ENCODE assay signal across 9 mouse cellular contexts in the genomic region with DNA sequence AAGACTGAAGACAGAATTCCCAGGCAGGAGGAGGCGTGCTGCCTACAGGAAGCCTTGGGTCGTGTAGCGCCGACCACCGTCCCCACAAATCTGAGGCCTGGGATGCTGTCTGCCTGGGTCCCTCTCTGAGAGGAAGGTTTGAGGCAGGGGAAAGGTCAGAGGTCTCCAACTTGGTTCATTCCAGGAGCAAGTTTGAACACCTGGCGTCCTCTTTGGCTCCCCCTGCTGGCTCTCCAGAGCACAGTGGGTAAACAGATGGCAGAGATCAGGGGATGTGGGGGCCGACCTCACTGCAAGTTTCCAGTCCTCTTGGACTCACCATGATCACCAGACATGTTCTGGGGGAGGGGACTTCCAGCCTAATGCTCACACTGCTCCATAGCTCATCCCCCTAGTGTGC. TPM values are rescaled to one million over a fixed set of nuclear protein-coding genes. Genes with fewer than 3 reads are reported as not detected.
DNase-seq lines count a peak whose midpoint lies in the region; ATAC-seq lines count a peak whose summit lies in the region.
"Had no signal": no experiment of that assay in that cellular context is flagged by ENCODE, and none has a peak within 500 bp of the region (broad histone marks: within the 10 kb centered on the region; RNA-seq: fewer than 3 reads in every experiment).

No protein-coding gene starts in this region.

- no peak overlapping the region for H3K9ac ChIP-seq in kidney, embryonic 14.5 days (ENCODE audit: low read depth, low read length)
- no peak overlapping the region for H3K9ac ChIP-seq in stomach, embryonic 15.5 days

- ATAC-seq in cerebellum, adult (ENCODE audit: insufficient number of reproducible peaks, low FRiP score, low TSS enrichment) = no peak
- peak; percentile 13 for ATAC-seq in kidney, embryonic 14.5 days (ENCODE audit: low FRiP score, low TSS enrichment)
- peak; percentile 8; the same call in 1 of the 2 replicates for ATAC-seq in stomach, embryonic 15.5 days (ENCODE audit: insufficient read depth, low FRiP score, low read depth)

- no peak overlapping the region for H3K27ac ChIP-seq in kidney, embryonic 14.5 days (ENCODE audit: low read depth, low read length)
- H3K27ac ChIP-seq in stomach, embryonic 15.5 days = peak overlapping the region; percentile 16; the same call in 1 of the 2 replicates

- H3K36me3 ChIP-seq in kidney, embryonic 14.5 days (ENCODE audit: control insufficient read depth, insufficient read depth, low read length) = peaks cover 14% of the 10 kb centered on the region
- 0 out of 2 replicates have a peak, but pooled peaks cover 6% of the 10 kb centered on the region for H3K36me3 ChIP-seq in stomach, embryonic 15.5 days

- no peaks in the 10 kb centered on the region for H3K9me3 ChIP-seq in kidney, embryonic 14.5 days (ENCODE audit: control insufficient read depth, low read length)
- no peaks in the 10 kb centered on the region for H3K9me3 ChIP-seq in stomach, embryonic 15.5 days
- H3K9me3 ChIP-seq: megakaryocyte, embryonic 14.5 days had no signal

- peak; percentile 37 for DNase-seq in cerebellum, adult 11 months
- peak; percentile 39 to 47 for DNase-seq in right cerebral cortex, adult 2 months (ENCODE audit: low spot score in 2 of 2)
- no peak for DNase-seq in right cerebral cortex, postnatal 25 days
- peak; percentile 72 for DNase-seq in embryo, embryonic 11 days
- DNase-seq in lung, postnatal 36 days = peak; percentile 69

- no peak overlapping the region for H3K4me3 ChIP-seq in kidney, embryonic 14.5 days (ENCODE audit: low read length)
- H3K4me3 ChIP-seq in stomach, embryonic 15.5 days (replicated peaks) = no peak overlapping the region
- H3K4me3 ChIP-seq: megakaryocyte, embryonic 14.5 days had no signal

- WGBS in kidney, embryonic 14.5 days = 46% methylated on average over 7 of the region's 7 CpGs
- WGBS in stomach, embryonic 15.5 days = 39% methylated on average over 7 of the region's 7 CpGs

- H3K4me2 ChIP-seq in kidney, embryonic 14.5 days (replicated peaks; ENCODE audit: low read depth, low read length) = no peak overlapping the region
- no peak overlapping the region for H3K4me2 ChIP-seq in stomach, embryonic 15.5 days

- no peaks in the 10 kb centered on the region for H3K27me3 ChIP-seq in kidney, embryonic 14.5 days (ENCODE audit: control insufficient read depth, insufficient read depth, low read length)
- no peaks in the 10 kb centered on the region for H3K27me3 ChIP-seq in stomach, embryonic 15.5 days (replicated peaks)
- H3K27me3 ChIP-seq: megakaryocyte, embryonic 14.5 days had no signal

- H3K4me1 ChIP-seq in kidney, embryonic 14.5 days (ENCODE audit: control insufficient read depth, insufficient read depth, low read length) = 0 out of 2 replicates have a peak, but pooled peaks cover 9% of the 10 kb centered on the region
- H3K4me1 ChIP-seq in stomach, embryonic 15.5 days = peaks cover 13% of the 10 kb centered on the region; the same call in 1 of the 2 replicates

RNA-seq across cellular contexts. Expression of a gene that starts 39.3 kb away (rescaled TPM):
- 85.6 and 93.3 TPM in 2 replicates for polyA plus RNA-seq in kidney, embryonic 14.5 days (2014; fragmentation: Nextera tagmentation; extraction: Ambion mirVana)
- 93.1 and 102 TPM in 2 replicates for polyA plus RNA-seq in stomach, embryonic 15.5 days (2015; fragmentation: Nextera tagmentation; extraction: Ambion mirVana)
